In the genomic region with DNA sequence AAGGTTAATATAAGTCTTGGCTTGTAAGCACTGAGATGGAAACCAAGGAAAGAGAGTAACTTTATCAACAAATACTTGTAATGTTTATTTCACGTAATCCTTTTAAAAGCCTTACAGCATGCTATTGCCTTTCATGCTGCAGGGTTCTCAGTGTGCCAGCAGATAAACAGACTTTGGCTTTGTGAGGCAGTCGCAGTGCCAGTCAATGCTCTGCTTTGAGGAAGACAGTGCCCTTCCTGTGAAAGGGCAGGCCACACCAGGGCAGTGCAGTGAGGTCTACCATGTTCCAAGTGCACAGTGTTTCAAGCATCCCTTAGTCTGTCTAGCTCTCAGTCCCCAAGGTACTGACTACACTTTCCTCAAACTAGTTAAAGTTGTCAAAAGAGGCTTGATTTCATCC, we compare ENCODE assay signal across 13 mouse cellular contexts.
"Had no signal": no experiment of that assay in that cellular context is flagged by ENCODE, and none has a peak within 500 bp of the region (broad histone marks: within the 10 kb centered on the region; RNA-seq: fewer than 3 reads in every experiment).

No protein-coding gene starts in this region.

- H3K36me3 ChIP-seq: intestine, embryonic 15.5 days; limb, embryonic 12.5 days; liver, embryonic 15.5 days; lung, embryonic 15.5 days; midbrain, embryonic 13.5 days had no signal

- H3K4me3 ChIP-seq: intestine, embryonic 15.5 days; limb, embryonic 12.5 days; liver, embryonic 15.5 days; lung, embryonic 15.5 days; midbrain, embryonic 13.5 days had no signal

- H3K4me2 ChIP-seq: intestine, embryonic 15.5 days; limb, embryonic 12.5 days; liver, embryonic 15.5 days; lung, embryonic 15.5 days; midbrain, embryonic 13.5 days had no signal

- H3K27ac ChIP-seq: intestine, embryonic 15.5 days; limb, embryonic 12.5 days; liver, embryonic 15.5 days; lung, embryonic 15.5 days; macrophage; midbrain, embryonic 13.5 days had no signal

- ATAC-seq: intestine, embryonic 15.5 days; midbrain, embryonic 13.5 days had no signal

- H3K9ac ChIP-seq: intestine, embryonic 15.5 days; limb, embryonic 12.5 days; liver, embryonic 15.5 days; lung, embryonic 15.5 days; midbrain, embryonic 13.5 days had no signal

- H3K9me3 ChIP-seq: intestine, embryonic 15.5 days; limb, embryonic 12.5 days; liver, embryonic 15.5 days; lung, embryonic 15.5 days; midbrain, embryonic 13.5 days had no signal

- DNase-seq: kidney, adult 18-20 months; kidney, postnatal 10 days; kidney, postnatal 4 days; liver; right cerebral cortex, postnatal 14 days; thymus, adult 18-20 months; thymus, postnatal 14 days had no signal

- H3K27me3 ChIP-seq: intestine, embryonic 15.5 days; limb, embryonic 12.5 days; liver, embryonic 15.5 days; lung, embryonic 15.5 days; midbrain, embryonic 13.5 days had no signal

- H3K4me1 ChIP-seq: intestine, embryonic 15.5 days; limb, embryonic 12.5 days; liver, embryonic 15.5 days; lung, embryonic 15.5 days; midbrain, embryonic 13.5 days had no signal
